Mouse (Mus musculus): ENCODE data around the gene Gdi1. TPM values are rescaled to one million over a fixed set of nuclear protein-coding genes. Genes with fewer than 3 reads are reported as not detected.
"Not testable (repeated sequence)": the region's sequence is repeated elsewhere in the genome, so short reads cannot be mapped to it uniquely, and the experiment has no call there.

Gene Gdi1
- total RNA-seq, 2 experiments from 2014 or later, result 71.4 to 80.9 TPM

DNA sequence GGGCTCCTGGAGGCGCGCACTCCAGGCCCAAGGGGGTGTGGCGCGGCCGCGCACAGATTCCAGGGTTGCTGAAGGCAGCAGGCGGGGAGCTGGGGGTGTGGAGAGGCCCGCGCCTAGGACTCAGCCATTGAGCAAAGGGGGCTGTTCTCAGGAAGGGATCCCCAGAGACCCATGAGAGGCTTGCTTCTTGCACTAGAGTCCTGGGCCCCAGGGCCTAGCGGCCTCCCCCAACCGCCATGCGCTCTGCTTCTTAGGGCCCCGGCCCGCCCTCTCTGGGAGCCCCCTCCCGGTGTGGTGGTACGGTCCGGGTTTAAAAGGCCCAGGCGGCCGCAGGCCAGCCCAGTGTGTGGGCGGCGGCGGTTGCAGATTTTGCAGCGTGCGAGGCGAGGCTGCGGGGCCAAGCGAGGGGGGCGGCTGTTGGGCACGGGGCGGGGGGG is 23.9 kb downstream of the Gdi1 start, which contains the start of gene Plxna3:
Gene Plxna3, plus strand, starts transcription at position 342 of the 437 bp plus-strand sequence.
- DNase-seq (ENCODE audit: low spot score), result peak; percentile 49
- intact Hi-C loops (cut with DNase I), result no loop called here

DNA sequence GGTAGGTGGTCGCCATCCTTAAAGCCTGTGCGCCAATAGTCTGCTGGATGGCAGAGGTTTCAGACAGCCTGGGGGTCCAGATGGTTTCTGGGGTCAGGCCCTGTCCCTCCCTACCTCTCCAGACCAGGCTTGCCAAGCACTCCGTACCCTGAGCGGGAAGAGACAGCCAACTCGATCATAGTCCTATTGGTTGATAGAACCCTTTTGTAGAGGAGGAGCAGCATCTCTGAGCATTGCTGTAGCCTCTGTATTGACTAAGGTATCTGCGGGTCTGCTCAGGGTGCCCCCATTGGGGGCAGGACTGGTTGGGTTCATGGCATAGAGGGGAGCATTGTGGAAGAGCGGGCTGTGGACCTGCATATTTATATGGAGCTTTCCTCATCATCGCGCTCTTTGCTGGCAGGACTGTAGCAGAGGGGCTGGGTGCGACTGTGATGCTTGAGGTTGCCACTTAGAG is 24.4 kb downstream of the Gdi1 start:
- intact Hi-C loops (cut with DNase I), result no loop called here
- DNase-seq (ENCODE audit: low spot score), result no peak

DNA sequence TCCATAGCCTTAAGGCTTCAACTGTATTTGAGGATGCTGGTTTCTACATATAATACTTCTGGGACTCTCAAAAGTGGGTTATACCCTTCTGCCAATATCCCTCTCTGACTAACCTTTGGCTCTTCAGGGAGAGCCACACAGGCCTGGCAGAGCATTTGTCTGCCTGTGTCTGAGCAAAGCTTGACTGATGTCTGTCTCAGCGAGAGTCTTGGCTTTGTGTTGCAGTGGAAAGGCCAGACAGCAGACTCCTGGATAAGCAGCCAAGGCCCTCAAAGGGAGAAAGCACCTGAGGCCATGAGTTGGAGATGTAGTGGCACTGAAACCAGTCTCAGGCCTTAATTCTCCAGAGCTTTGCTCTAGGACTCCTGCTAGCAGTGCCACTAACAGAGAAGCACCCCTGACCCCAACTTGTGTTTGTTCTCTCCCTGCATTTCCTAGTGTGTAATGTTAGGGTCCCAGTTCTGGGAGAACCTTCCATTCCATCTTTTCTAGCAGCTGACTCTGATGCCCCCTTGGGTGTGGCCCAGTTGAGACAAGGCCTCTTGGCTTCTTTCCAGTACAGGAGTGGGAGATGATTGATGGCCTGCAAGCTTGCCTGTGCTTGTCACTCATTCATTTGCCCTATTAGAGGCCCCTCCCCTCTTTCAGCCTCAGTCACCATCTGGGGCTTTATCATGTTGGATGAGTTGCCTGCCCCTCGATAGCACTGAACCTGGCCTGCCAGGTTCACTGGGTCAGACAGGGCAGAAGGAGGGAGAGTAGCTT is 25.6 kb downstream of the Gdi1 start:
- intact Hi-C loops (cut with DNase I), result no loop called here
- DNase-seq (ENCODE audit: low spot score), result no peak

DNA sequence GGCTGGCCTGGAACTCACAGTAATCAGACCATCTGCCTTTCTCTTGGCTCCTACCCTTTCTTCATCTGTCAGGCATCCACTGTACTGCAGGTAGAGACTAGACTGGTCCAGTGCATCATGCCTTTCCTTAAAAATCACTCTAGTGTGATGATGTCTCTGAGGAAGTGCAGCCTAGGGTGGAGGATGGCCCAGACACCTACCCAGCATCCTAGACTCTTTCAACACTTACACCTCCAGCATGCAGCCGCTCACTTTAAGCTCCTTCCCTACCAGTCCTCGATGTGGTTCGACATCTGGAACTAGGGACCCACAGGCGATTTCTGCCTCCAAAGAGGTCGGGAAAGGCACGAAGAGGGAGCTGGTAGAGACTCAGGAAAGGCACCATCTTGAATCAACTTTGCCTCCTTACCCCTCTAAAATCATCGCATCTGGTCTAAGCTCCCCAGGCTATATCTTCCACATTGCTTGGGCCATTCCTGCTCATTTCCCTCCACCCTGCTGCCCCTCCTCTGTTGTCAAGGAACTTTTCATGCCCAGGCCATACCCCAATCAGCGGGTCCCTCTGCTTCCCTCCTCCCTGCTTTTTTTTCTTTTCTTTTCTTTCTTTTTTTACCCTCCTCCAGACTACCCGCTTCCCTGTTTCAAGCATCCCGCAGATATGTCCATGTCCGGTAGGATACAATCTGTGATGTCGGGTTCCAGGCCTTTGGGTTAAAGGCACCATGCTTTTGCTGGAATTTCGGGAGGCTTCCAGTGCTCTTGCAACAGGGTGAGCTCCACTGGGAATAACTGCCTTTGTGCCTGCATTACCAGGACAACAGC is 48.1 kb downstream of the Gdi1 start:
- intact Hi-C loops (cut with DNase I), result no loop called here
- no peak for DNase-seq (ENCODE audit: low spot score)

DNA sequence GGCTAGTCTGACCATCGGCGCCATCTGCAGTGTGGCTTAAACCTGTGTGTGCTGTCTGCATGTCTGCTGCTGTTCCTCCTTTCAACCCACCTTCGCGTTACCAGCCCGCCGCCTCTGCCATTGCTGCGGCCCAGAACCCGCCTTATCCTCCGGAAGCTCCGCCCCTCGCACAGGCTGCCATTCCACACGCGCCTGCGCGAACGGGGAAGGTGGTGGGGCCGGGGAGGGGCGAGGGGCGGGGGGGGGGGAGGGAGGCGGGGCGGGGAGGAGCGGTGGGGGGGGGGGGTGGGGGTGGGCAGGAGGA is 48.6 kb downstream of the Gdi1 start, which contains the start of gene Lage3:
Gene Lage3, minus strand, starts transcription at position 152 of the 304 bp plus-strand sequence.
- intact Hi-C loops (cut with DNase I), result no loop called here
- DNase-seq (ENCODE audit: low spot score), result peak; percentile 72

DNA sequence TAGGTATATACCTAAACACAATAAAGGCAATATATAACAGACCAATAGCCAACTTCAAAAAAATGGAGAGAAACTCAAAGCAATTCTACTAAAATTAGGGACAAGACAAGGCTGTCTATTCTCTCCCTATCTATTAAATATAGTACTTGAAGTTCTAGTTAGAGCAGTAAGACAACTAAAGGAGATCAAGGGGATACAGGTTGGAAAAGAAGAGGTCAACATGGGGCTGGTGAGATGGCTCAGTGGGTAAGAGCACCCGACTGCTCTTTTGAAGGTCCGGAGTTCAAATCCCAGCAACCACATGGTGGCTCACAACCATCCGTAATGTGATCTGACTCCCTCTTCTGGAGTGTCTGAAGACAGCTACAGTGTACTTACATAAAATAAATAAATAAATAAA is 52.3 kb downstream of the Gdi1 start:
- DNase-seq (ENCODE audit: low spot score); intact Hi-C loops (cut with DNase I): not testable (repeated sequence)

DNA sequence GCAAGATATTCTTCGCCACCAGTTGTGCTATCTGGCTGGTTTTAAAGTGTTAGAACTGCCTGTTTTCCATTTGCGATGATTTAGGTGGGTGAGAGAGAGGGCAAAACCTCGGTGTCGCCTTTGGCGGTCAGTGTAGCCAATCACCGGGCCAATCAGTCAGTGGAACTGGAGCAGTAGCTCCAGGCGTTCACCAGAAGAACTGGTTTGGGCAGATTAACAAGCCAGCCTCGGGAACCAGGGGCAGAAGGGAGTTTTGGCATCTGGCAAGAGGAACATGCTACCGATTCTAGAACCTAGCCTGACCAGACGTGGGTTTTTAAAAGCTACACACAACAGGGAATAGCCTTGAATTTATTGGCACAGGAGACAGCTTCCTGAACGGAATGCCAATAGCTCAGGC is 54.4 kb downstream of the Gdi1 start:
- intact Hi-C loops (cut with DNase I), result no loop called here
- DNase-seq (ENCODE audit: low spot score), result no peak

Small RNAs within 50 kb of the gene (microRNA-seq; reads per million reads assigned to microRNA genes)
- gene Mir7091 (not detected), gene Mir7092 (not detected)

Other genes starting within 250 kb of the Gdi1 start
- not detected for gene Opn1mw, start 177.5 kb upstream of the Gdi1 start, total RNA-seq (2021)
- 10 to 100 TPM; 27.2 to 30.1 TPM for gene Mecp2, start 169.6 kb upstream of the Gdi1 start, total RNA-seq (2021)
- not detected for gene Tex28, start 137.2 kb upstream of the Gdi1 start, total RNA-seq (2021)
- not detected for gene Tktl1, start 127.7 kb upstream of the Gdi1 start, total RNA-seq (2021)
- gene Flna, start 55.2 kb upstream of the Gdi1 start, total RNA-seq (2021), result 100 to 1,000 TPM in 1 of 2 experiments, 10 to 100 TPM in 1; 91.7 to 120 TPM
- gene Emd, start 50.3 kb upstream of the Gdi1 start, total RNA-seq (2021), result 10 to 100 TPM; 30.5 to 33.6 TPM
- gene Rpl10, start 34.2 kb upstream of the Gdi1 start, total RNA-seq (2021), result 100 to 1,000 TPM; 217 to 221 TPM
- 10 to 100 TPM; 42.1 to 45.2 TPM for gene Taz, start 23.1 kb upstream of the Gdi1 start, total RNA-seq (2021)
- 10 to 100 TPM; 13.2 to 17.5 TPM for gene Dnase1l1, start 22.7 kb upstream of the Gdi1 start, total RNA-seq (2021)
- gene Atp6ap1, start 7.9 kb upstream of the Gdi1 start, total RNA-seq (2021), result 100 to 1,000 TPM; 128 to 139 TPM
- gene Fam50a, start 8.0 kb downstream of the Gdi1 start, total RNA-seq (2021), result 10 to 100 TPM; 23.8 to 25.7 TPM
- gene Plxna3, start 24.1 kb downstream of the Gdi1 start, total RNA-seq (2021), result 1 to 10 TPM in 1 of 2 experiments, under 1 TPM in 1; 0.81 to 1.1 TPM
- gene Lage3, start 48.6 kb downstream of the Gdi1 start, total RNA-seq (2021), result 10 to 100 TPM; 30.6 to 36.7 TPM
- gene Ubl4a, start 68.2 kb downstream of the Gdi1 start, total RNA-seq (2021), result 10 to 100 TPM; 65.9 to 69.6 TPM
- gene Slc10a3, start 68.4 kb downstream of the Gdi1 start, total RNA-seq (2021), result 1 to 10 TPM; 4.3 to 5.4 TPM
- 10 to 100 TPM; 15.4 to 19.3 TPM for gene Fam3a, start 88.3 kb downstream of the Gdi1 start, total RNA-seq (2021)
- 10 to 100 TPM; 48.3 to 48.5 TPM for gene Ikbkg, start 88.3 kb downstream of the Gdi1 start, total RNA-seq (2021)
- 1 to 10 TPM; 5.8 to 6.5 TPM for gene G6pdx, start 124.2 kb downstream of the Gdi1 start, total RNA-seq (2021)
- gene Gm6880, start 176.4 kb downstream of the Gdi1 start, total RNA-seq (2021), result not detected